Mouse (Mus musculus) naive thymus-derived CD4-positive, alpha-beta T cell, adult 5 months (primary cell): ENCODE data around the gene Tcn2. TPM values are rescaled to one million over a fixed set of nuclear protein-coding genes. Genes with fewer than 3 reads are reported as not detected.

Experiments used
- polyA plus RNA-seq: library from polyadenylated mRNA; unstranded; fragments of 100-300 nt; shearing (Covaris generic); gene quantifications from one replicate; pipeline ENCODE4 v1.2.1, GENCODE M21; 2017

Gene Tcn2
- polyA plus RNA-seq, result 11.7 TPM

DNA sequence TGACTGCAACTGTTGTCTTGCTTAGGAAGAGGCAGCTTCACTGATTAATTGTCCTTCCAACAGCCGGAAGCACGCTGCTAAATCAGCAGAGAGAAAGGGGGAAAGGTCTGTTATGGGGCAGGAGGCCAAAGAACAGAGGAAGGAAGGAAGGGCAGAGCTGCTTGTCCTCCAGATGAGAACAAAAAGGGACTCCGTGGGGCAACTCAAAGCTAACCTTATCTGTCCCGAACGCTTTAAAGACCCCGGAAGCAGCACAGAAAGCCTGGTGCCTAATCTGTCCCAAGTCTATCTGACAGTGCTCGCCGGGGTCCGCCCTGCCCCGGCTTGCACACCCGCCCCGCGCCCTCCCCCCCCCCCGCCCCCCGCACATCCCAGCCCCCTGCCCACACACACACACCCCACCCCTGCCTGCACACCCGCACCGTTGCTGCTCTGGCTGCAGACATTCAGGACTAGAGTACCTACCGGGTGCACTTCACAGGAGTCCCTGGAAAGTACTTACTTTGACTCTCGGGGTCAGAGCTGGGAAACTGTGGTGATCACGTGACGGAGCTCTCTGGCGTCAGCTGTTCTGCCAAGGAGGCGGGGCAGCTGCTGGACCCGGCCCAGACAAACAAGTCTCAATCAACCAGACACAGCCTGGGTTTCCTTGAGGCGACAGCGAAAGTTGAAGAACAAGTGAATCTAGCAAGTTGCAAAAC, at the start of gene Tcn2:
Gene Tcn2 (minus strand): TSS at position 649 of the 701 bp plus-strand sequence.

DNA sequence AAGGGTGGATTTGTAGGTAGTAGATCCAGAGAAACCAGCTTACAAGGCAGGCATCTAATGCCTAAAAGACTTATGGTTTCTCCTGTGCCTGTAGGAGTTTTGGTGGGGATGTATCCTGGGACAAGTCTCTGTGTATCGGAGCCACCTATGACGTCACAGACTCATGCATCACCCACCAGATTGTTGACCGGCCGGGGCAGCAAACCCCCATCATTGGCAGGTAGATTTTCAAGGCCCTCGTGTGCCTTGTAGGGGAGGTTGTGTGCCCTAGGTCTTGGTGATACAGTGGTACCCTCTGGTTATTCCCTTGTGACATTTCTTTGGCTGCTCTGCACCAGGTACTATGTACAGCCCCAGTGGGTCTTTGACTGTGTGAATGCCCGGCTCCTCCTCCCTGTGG, 44.7 kb upstream of the Tcn2 start, which contains the start of gene 4930556J24Rik:
Gene 4930556J24Rik (minus strand): TSS at position 101 of the 400 bp plus-strand sequence.

DNA sequence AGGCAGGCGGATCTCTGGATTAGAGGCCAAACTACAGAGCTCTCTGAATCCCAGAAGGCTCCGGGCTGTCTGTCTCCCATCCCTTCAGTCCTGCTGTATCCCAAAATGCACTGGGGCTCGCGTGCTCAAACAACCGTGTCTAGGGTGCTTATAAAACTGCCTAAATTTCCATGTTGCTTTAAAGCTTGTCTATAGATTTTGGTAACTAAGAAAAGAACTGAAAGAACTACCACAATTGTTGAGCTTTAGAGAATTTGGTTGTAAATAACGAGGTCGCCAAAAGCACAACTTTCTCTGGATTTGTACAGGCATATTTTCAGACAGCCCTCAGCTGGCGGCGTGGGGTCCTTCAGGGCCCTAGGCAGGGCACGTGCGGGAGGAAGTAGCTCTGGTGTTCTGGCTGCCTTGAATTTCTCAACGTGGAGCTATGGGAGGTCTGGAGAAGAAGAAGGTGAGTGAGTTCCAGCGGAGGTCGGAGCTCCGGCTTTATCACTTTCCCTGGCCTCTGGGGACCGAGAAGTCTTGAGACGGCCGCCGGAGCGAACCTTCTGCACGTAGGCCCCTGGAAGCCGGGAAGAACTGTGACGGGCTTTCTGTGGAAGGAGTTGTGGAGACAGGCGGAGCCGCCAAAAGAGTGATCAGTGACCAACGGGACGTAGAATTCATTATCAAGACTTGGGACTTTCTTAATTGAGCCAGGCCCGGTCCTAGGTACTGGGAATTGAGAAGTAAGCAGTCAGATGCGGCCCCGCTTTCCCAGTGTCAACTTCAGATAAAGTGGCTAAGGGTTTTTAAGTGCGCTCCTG, 31.9 kb upstream of the Tcn2 start, which contains the start of gene Pes1:
Gene Pes1 (plus strand): TSS at position 366 of the 806 bp plus-strand sequence.

DNA sequence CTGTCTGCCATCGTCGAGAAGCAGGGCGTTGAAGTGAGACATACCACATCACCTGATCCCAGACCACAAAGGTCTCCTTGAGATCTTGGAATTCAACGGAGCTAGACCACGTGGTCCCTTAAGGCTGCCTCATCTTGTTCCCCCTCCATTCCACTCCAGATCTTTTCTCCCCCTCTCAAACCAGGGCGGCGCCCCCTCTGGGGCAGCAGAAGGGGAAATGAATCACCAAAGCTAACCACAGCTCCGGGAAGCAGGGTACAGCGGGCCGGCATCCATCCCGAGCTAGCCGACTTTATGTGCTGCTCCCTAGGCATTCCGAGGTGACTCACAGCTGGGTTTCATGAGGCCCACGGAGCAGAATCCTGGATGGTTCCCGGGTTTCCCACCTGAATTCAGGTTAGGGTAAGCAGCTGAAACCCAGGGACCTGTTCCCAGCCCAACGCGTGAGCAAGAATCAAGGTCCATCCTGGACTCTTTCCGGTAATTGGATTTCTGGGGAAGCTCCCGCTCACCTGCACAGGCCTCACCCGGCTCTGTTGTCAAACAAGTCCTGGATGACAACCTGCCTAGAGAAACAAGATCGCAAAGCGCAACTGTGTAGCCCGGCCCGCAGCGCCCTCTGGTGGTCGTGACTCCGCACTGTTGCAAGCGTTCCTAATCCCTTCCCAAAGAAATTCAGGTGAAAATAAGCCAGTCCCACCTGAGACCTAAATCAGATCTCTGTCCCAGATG, 17.7 kb downstream of the Tcn2 start, which contains the start of gene Slc35e4:
Gene Slc35e4 (minus strand): TSS at position 556 of the 732 bp plus-strand sequence.

DNA sequence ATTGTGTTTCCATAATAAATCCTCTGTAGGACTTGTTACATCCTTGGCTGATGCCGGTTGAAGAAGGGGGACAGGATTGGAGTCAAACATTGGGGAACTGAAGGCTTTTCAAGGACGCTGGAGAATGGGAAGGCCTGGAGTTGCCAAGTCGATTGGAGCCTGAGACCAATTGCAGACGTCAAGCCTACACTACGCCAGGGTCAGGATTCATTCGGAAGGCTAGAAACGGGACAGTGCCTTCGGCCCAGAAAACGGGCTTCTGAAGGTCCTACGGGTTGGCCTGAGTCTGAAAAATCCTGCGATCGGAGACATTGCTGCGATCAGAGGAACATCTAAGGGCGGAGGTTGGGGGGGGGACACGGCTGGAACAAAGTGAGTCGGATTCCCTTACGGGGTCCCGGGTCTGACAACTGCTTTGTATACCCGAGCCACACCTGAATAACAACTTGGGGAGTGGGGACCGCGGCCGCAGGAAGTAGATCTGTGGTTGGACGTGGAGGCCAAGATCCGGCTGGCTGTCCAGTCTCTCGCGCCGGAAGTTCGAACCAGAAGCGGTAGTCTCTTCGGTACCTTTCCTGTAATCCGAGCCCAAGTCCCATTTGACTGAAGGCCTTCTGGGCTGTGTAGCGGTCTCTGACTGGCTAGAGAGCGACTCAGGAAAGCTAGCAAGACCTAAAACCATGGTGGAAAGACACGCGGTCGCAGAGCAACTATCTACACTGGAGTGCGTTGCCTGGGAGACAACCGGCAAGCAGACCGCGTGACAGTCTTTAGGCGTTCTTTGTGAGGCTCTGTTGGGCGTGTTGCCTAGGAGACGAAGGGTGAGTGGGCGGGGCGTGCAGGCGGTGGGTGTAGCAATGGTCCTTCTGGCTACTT, 37.3 kb downstream of the Tcn2 start, which contains the start of the genes 4921536K21Rik and Dusp18:
Gene 4921536K21Rik (minus strand): TSS at position 693 of the 876 bp plus-strand sequence.
Gene Dusp18 (plus strand): TSS at position 835 of the 876 bp plus-strand sequence.

Other genes with a start within 250 kb of the Tcn2 start
- gene Osbp2, start 68.3 kb downstream of the Tcn2 start, polyA plus RNA-seq, result not detected
- gene 4921536K21Rik, start 37.1 kb downstream of the Tcn2 start, polyA plus RNA-seq, result not detected
- 0.16 TPM for gene Dusp18, start 36.9 kb downstream of the Tcn2 start, polyA plus RNA-seq
- 0.37 TPM for gene Slc35e4, start 17.5 kb downstream of the Tcn2 start, polyA plus RNA-seq
- gene Pes1, start 31.8 kb upstream of the Tcn2 start, polyA plus RNA-seq, result 68.3 TPM
- 0.31 TPM for gene 4930556J24Rik, start 44.6 kb upstream of the Tcn2 start, polyA plus RNA-seq
- gene Gal3st1, start 51.5 kb upstream of the Tcn2 start, polyA plus RNA-seq, result not detected
- not detected for gene Sec14l4, start 99.3 kb upstream of the Tcn2 start, polyA plus RNA-seq
- gene Sec14l3, start 132.7 kb upstream of the Tcn2 start, polyA plus RNA-seq, result not detected
- 0.57 TPM for gene Mtfp1, start 163.3 kb upstream of the Tcn2 start, polyA plus RNA-seq
- 0.29 TPM for gene Sec14l2, start 191.3 kb upstream of the Tcn2 start, polyA plus RNA-seq
- 35.0 TPM for gene Rnf215, start 203.0 kb upstream of the Tcn2 start, polyA plus RNA-seq
- gene Ccdc157, start 228.1 kb upstream of the Tcn2 start, polyA plus RNA-seq, result 5.0 TPM
- gene Sf3a1, start 228.2 kb upstream of the Tcn2 start, polyA plus RNA-seq, result 52.2 TPM